Mouse (Mus musculus) urinary bladder, postnatal 10 days (tissue): ENCODE results near the gene Mb21d2.

ENCODE experiments used
- DNase-seq: peaks from one replicate; pipeline ENCODE4 v3.0.0; 2022; ENCODE audit warnings: low spot score

Gene Mb21d2

GRCm38 (mm10) chr16:28928815-28929685 lies at the start of gene Mb21d2:
Mb21d2 (minus strand) TSS chr16:28929673.
- DNase-seq = peak; percentile 14

DNA sequence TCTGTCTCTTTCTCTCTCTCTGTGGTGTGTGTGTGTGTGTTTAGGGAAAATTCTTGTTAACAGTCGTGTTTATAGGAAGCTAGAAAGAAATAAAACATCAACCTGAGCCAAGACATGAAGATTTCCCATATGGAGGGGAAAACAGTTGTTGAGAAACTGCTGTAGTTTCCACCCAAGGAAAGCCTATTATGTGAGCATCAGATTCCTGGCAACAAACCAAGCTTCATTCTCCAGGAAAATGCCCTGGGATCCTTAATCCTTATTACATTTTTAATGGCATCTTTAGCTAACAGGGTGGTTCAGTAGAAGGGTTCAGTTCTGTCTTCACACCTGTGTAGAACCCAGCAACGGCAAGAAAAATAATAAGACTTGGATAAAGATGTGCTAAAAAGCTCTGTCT lies 36.8 kb upstream of the Mb21d2 start:
- DNase-seq = no peak

GRCm38 (mm10) chr16:28964048-28964447 lies 34.6 kb upstream of the Mb21d2 start:
- DNase-seq = no peak

DNA sequence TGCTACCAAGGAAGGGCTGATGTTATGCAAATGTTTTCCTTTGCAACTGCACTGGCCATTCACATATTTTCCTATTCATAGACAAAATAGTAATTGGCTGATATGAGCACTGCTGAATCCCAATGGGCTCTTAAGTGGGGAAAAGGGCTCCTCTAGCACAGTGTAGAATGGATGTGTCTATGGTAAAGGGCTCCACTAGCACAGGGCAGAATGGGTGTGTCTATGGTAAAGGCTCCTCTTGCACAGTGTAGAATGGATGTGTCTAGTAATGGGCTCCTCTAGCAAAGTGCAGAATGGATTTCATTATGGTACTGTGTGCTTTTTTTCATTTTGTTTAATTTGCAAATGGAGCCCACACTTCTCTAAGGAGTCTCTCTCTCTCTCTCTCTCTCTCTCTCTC lies 33.5 kb upstream of the Mb21d2 start:
- no peak for DNase-seq

- no peak for DNase-seq
Measured at GRCm38 (mm10) chr16:28949810-28950209, 20.3 kb upstream of the Mb21d2 start.

DNA sequence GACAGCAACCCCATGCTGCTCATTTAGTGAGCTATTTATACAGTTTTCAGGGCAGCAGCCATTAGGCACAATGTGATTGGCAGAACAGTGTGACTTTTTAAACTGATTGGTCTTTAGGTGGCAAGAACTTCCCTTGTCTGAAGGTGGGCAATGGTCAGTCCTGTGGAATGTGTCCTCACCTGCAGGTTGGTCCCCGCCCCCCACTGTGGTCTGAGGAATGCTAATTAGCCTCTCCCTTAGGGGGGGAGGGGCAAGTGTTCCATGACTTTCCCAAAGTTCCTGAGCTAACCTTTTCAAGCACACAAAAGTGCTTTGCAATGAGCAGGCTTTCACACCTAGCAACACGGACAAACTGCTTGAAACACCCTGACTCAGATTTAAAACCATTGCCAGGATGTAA lies 13.8 kb upstream of the Mb21d2 start:
- no peak for DNase-seq

DNA sequence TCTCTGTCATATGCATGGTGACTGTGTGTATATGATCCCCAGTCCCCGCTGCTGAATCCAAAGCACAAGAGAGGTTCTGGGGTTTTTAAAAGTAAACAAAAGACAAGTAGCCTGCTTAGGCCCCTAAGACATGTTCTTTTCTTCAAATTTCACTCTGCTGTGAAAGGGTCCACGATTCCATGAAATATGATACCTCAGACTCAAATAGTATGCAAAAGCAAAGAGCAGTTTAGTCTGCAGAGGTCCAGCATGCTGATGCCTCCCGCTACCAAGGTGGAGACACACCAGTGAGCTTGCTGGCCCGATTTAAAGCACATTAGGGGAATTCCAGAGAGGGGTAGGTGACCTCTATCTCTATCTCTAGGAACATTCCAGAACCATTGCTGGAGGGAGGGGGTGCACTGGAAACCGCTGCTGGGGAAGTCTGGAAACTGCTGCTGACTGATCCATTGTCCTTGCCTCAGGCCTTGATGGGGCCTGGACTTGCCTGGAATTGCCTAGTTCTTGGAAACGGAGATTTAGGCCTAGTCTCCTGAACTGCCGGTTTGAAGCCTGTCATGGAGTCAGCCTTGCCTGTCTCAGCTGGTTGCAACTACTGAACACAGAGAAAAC lies 6.8 kb upstream of the Mb21d2 start:
- DNase-seq = no peak

GRCm38 (mm10) chr16:28935701-28936100 lies 6.2 kb upstream of the Mb21d2 start:
- no peak for DNase-seq

- no peak for DNase-seq
Measured at GRCm38 (mm10) chr16:28931213-28931612, 1.7 kb upstream of the Mb21d2 start.

DNA sequence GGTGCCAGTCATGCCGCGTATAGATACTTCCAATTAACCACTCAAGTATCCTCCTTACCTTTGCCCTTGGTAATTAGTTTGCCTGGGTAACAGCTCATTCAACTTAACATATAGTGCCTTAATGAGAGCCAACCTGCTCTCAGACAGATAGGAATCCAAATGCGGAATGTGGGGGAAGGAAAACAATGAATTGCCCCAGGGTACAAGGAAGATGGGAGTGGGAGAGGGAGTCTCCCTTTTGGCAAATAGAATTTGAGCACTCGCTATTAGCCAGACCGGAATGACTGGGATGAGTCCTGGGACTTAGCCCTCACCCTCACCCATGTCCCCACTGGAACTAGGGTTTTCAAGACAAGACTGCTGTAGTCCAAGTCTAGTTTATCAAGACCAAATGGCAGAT lies 953 bp upstream of the Mb21d2 start:
- no peak for DNase-seq

DNA sequence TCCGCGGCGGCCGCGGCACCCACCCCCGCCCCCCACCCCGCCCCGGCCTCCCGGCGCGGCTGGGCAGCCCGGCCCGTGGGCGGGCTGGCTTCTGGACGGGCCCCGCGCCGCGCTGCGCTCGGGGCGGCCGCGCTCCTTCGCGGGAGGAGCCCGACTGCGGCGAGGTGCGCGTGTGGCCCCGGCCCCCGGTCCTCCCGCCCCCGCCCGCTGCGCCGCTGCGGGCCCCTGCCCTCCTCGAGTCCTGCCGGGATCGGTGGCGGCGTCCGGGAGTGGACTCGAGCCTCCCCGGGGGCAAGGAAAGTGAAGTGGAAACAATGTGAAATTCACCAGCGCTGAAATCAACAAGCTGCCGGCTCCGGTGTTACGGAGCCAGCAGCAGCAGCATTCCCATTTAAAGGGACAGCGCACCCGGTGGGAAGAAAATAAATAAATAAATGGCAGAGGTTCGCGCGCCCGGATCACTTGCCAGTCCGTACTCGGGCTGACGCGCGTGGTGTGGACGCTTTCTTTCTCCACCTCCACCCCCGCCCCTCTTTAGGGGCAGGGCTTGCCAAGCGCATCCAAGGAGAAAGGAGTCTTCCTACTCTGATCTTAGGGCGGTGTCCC lies 316 bp upstream of the Mb21d2 start:
- no peak for DNase-seq

- no peak for DNase-seq
Measured at GRCm38 (mm10) chr16:28928466-28928814, 1.0 kb downstream of the Mb21d2 start.

DNA sequence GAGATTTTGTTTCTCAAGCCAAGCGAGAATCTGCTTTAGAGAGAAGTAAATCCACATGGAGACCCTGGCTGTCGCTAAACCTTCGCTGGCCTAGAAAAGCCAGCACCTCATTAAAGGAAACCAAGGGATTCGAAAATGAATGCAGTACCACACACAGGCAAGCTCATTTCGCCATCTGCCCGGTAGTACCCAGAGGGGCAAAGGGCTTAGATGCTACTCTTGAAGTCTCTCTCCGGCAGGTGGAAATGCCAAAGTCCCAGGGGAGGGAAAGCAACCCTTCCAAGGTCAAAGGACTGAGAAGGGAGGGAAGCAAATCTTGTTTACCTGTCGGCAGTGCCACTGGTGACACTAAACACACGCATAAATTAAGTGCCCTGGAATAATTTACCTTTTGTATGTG lies 2.1 kb downstream of the Mb21d2 start:
- no peak for DNase-seq

DNA sequence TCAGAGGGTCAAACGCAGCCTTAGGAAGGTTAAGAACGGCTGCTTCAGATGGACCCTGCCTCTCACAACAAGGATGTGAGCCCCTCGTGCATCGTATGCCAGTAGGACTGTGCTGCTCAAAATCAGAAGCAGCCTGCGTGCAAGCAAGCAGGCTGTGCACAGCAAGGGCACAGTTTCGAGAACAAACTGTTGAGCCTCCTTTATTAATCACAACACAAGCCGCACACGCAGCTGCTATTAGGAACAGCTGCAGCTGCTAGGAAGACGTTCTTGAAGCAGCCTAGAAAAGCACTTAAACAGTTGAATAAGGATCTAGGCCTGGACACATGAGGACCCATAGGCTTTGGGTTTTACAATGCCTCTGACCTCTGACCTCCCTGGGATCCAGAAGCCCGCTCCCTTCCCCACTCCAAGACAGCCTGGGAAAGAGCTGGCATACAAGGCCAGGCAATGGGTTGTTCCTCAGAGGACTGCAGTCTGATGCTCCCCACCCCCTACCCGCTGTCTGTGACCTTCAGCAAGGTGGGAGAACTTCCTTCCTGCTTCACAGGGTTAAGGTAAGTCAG lies 10.1 kb downstream of the Mb21d2 start:
- DNase-seq = no peak

DNA sequence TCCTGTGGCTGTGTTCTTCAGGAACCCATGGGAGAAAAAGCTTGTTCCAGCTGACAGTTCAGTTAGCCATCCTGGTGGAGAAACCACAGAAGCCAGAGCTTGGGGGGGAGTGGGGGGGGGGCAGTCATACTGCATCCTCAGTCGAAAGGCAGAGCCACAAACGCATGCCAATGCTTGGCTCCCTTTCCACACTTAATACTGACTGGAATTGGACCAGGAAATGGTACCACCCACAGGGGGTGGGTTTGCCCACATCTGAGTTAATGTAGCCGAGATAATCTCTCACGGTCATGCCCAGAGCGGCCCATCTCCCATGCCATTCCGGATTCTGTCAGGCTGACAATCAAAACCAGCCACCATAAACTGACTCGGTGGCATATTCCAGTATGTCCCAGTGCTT lies 14.1 kb downstream of the Mb21d2 start:
- no peak for DNase-seq

DNA sequence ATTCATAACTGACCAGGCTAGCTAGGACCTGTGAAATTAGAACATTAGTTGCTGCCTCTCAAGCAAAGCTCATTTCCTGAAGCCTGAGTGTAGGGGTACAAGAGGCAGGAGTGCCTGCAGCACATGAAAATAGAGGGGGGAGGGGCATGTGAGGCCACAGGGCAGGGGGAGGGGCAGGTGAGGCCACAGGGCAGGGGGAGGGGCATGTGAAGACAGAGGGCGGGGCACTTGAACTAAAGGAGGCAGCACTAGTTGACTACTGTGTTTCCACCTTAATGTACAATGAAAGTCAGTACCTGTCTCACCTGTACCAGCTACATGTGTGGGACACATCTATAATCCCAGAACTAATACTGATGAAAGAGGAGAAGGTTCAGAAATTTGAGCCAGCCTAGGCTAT lies 14.8 kb downstream of the Mb21d2 start:
- no peak for DNase-seq

GRCm38 (mm10) chr16:28911414-28912050 lies 17.9 kb downstream of the Mb21d2 start:
- no peak for DNase-seq

GRCm38 (mm10) chr16:28906370-28907275 lies 22.9 kb downstream of the Mb21d2 start:
- no peak for DNase-seq

- no peak for DNase-seq
Measured at GRCm38 (mm10) chr16:28905567-28906289, 23.7 kb downstream of the Mb21d2 start.

DNA sequence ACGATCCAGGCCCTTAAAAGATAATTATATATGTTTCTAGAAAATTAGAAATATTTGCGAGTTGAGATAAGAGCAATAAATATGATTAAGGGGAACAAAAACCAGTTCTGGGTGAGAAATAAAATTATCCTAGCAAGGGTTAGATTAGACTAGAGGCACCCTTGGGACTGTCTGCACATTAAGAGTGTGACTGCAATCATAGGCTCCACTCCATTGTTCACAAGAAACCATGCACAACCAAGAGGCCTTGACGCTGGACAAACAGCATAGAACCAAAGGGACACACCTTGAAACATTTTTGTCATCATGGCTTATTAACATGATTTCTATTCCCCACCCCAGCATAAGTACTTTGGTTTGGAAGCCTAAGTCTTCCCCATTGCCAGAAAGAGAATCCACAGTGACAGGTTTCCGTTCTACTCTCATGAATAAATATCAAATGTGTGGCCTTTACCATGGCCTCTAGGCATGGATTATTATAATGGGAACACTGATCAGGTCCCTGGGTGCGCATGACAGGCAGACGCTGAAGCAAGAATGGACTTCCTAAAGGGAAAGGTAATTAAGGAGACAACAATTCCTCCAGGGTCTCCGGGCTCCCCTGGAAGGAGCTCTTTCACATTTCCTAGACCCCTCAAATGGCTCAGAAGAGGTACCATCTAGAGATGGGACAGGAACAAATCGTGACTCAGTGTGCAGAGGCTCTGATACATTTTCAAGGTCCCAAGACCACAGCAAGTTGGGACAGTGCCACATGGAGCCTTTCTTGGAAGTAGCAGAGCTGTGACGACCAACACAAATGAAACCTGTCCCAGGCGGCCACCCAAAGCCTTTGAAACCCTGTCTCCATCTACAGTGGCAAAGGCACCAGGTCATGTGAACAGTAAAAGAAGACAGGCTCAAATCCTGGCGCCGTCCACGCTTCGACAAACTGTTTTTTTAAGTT lies 26.6 kb downstream of the Mb21d2 start:
- no peak for DNase-seq
